Mouse (Mus musculus): ENCODE data around the gene Fam187b.

GRCm38 (mm10) chr7:30972426-30973250 is 952 bp upstream of the Fam187b start:
- no peak for TF ChIP-seq POLR2A (IDR thresholded peaks at IDR 0.05; ENCODE audit: control insufficient read depth, extremely low read depth, insufficient read depth, low read length, poor library complexity)
- no peak for TF ChIP-seq CTCF (IDR thresholded peaks at IDR 0.05; ENCODE audit: borderline replicate concordance, control insufficient read depth, extremely low read depth, insufficient read depth, low read length, poor library complexity)
